Mouse (Mus musculus) stomach, postnatal 0 days (tissue): ENCODE measurements at regions not wholly inside any gene's neighbourhood (a gene's known extent, or its start where the extent isn't known, plus 50 kb on each side); places are given as distances from the start of the nearest gene placed in this dataset.

Experiments
- CTCF ChIP-seq: IDR thresholded peaks from 2 replicates; pipeline ENCODE4 v1.5.1; 2016; ENCODE audit warnings: antibody characterized with exemption, low read depth, mild to moderate bottlenecking, moderate library complexity
- EP300 ChIP-seq: optimal IDR thresholded peaks from 2 replicates; pipeline ENCODE3; 2016; ENCODE audit warnings: antibody characterized with exemption

- TF ChIP-seq CTCF = no peak
- no peak for TF ChIP-seq EP300
These were observed 654.5 kb upstream of the Gm19410 start for GRCm38 (mm10) chr8:35111130-35111529.
